In the genomic region with DNA sequence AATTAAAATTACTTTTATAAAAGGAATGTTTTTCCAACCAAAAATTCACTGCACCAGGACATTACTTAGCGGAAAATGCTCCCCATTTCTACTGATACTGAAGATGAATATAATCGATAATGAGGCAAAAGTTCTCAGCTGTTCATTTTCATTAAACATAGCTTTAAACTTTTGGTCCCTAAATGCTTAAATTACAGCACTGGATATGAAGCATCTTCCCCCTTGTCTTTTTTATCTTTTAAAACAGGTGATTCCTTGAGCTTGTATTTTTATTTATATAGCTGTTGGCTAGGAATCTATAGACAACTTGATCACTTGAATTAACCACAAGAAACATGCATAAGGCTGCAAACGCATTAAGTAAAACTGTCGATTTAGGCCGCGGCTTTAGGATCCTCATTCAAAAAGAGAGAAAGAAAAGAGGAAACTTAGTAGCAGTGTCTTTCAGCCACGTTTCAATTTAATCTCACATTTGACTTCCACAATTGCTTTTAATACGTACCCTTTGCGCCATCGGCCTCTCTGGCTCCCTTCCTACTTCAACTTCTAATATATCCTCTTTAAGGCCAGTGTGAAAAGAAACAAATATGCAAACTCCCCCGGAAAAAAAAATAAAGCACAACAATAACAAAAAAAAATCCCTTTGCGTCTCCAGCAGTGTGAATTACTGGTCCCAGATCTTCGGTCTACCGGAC, we compare ENCODE assay signal across 8 mouse cellular contexts. TPM values are rescaled to one million over a fixed set of nuclear protein-coding genes. Genes with fewer than 3 reads are reported as not detected.
A peak's percentile ranks its signal among the peaks of the same experiment; 100 is the strongest.
DNase-seq lines count a peak whose midpoint lies in the region; ATAC-seq and TF ChIP-seq lines count a peak whose summit lies in the region.

No protein-coding gene starts in this region.

- peak overlapping the region; percentile 81 for H3K4me2 ChIP-seq in embryonic facial prominence, embryonic 15.5 days (replicated peaks)
- H3K4me2 ChIP-seq in neural tube, embryonic 14.5 days (ENCODE audit: low read depth, low read length), result peak overlapping the region; percentile 96

- TF ChIP-seq POLR2A in liver, adult 2 months (IDR thresholded peaks at IDR 0.05; ENCODE audit: extremely low read depth, insufficient read depth, low read length), result no peak
- no peak for TF ChIP-seq POLR2A in thymus, adult 2 months (IDR thresholded peaks at IDR 0.05; ENCODE audit: control insufficient read depth, extremely low read depth, insufficient read depth, low read length, poor library complexity)

- peak overlapping the region; percentile 37; the same call in 1 of the 2 replicates for H3K9ac ChIP-seq in liver, adult 2 months (ENCODE audit: low read depth, low read length)
- peak overlapping the region; percentile 81 for H3K9ac ChIP-seq in embryonic facial prominence, embryonic 15.5 days
- H3K9ac ChIP-seq in neural tube, embryonic 14.5 days (replicated peaks; ENCODE audit: low read depth, low read length), result peak overlapping the region; percentile 99

- H3K36me3 ChIP-seq in liver, adult 2 months (ENCODE audit: control insufficient read depth, insufficient read depth, low read length), result no peaks in the 10 kb centered on the region
- no peaks in the 10 kb centered on the region for H3K36me3 ChIP-seq in embryonic facial prominence, embryonic 15.5 days
- H3K36me3 ChIP-seq in limb, embryonic 10.5 days, result peaks cover 26% of the 10 kb centered on the region
- H3K36me3 ChIP-seq in neural tube, embryonic 14.5 days (ENCODE audit: control insufficient read depth, insufficient read depth, low read length), result peaks cover 9% of the 10 kb centered on the region; the same call in 1 of the 2 replicates
- no peaks in the 10 kb centered on the region for H3K36me3 ChIP-seq in thymus, adult 2 months (ENCODE audit: control insufficient read depth, insufficient read depth, low read length)

- H3K79me2 ChIP-seq in liver, adult 2 months (ENCODE audit: control insufficient read depth, insufficient read depth, low read length), result 0 out of 2 replicates have a peak, but pooled peaks cover 5% of the 10 kb centered on the region

- no peak for ATAC-seq in embryonic facial prominence, embryonic 15.5 days (ENCODE audit: insufficient number of reproducible peaks, low FRiP score, low TSS enrichment, low read depth)
- no peak for ATAC-seq in neural tube, embryonic 14.5 days (ENCODE audit: low read depth)

- 2% methylated on average over 14 of the region's 14 CpGs for WGBS in liver, adult 2 months
- 6% methylated on average over 14 of the region's 14 CpGs for WGBS in embryonic facial prominence, embryonic 15.5 days
- under 1% methylated on average over 14 of the region's 14 CpGs for WGBS in limb, embryonic 10.5 days
- WGBS in neural tube, embryonic 14.5 days, result under 1% methylated on average over 14 of the region's 14 CpGs
- WGBS in thymus, adult 2 months, result 8% methylated on average over 14 of the region's 14 CpGs

- TF ChIP-seq CTCF in liver, adult 2 months (IDR thresholded peaks at IDR 0.05; ENCODE audit: low read depth, low read length), result no peak
- TF ChIP-seq CTCF in thymus, adult 2 months (IDR thresholded peaks at IDR 0.05; ENCODE audit: borderline replicate concordance, control insufficient read depth, extremely low read depth, insufficient read depth, low read length, poor library complexity), result no peak

- peak overlapping the region; percentile 71 for H3K4me3 ChIP-seq in liver, adult 2 months (ENCODE audit: insufficient read depth, low read depth, low read length)
- peak overlapping the region; percentile 64 for H3K4me3 ChIP-seq in embryonic facial prominence, embryonic 15.5 days (replicated peaks)
- H3K4me3 ChIP-seq in limb, embryonic 10.5 days, result peak overlapping the region; percentile 72
- peak overlapping the region; percentile 75 for H3K4me3 ChIP-seq in neural tube, embryonic 14.5 days (ENCODE audit: low read depth, low read length)
- H3K4me3 ChIP-seq in thymus, adult 2 months (ENCODE audit: control insufficient read depth, insufficient read depth, low read length), result no peak overlapping the region

- H3K27me3 ChIP-seq in liver, adult 2 months (ENCODE audit: control insufficient read depth, insufficient read depth, low read length), result no peaks in the 10 kb centered on the region
- peaks cover 7% of the 10 kb centered on the region for H3K27me3 ChIP-seq in embryonic facial prominence, embryonic 15.5 days
- peaks cover 35% of the 10 kb centered on the region; the same call in 1 of the 2 replicates for H3K27me3 ChIP-seq in limb, embryonic 10.5 days (ENCODE audit: low read depth, poor library complexity, severe bottlenecking)
- no peaks in the 10 kb centered on the region for H3K27me3 ChIP-seq in neural tube, embryonic 14.5 days (ENCODE audit: control insufficient read depth, insufficient read depth, low read length)
- H3K27me3 ChIP-seq in thymus, adult 2 months (ENCODE audit: control insufficient read depth, insufficient read depth, low read length), result peaks cover 14% of the 10 kb centered on the region; the same call in 1 of the 2 replicates

- no peaks in the 10 kb centered on the region for H3K9me3 ChIP-seq in embryonic facial prominence, embryonic 15.5 days (replicated peaks)
- H3K9me3 ChIP-seq in limb, embryonic 10.5 days (replicated peaks), result no peaks in the 10 kb centered on the region
- H3K9me3 ChIP-seq in neural tube, embryonic 14.5 days (ENCODE audit: control insufficient read depth, low read length), result no peaks in the 10 kb centered on the region

- H3K27ac ChIP-seq in liver, adult 2 months (replicated peaks; ENCODE audit: insufficient read depth, low read depth, low read length), result peak overlapping the region; percentile 51; the same call in 1 of the 2 replicates
- peak overlapping the region; percentile 97 for H3K27ac ChIP-seq in embryonic facial prominence, embryonic 15.5 days (replicated peaks)
- H3K27ac ChIP-seq in limb, embryonic 10.5 days, result peak overlapping the region; percentile 98
- peak overlapping the region; percentile 100 for H3K27ac ChIP-seq in neural tube, embryonic 14.5 days (ENCODE audit: low read depth, low read length)
- no peak overlapping the region; the same call in 1 of the 2 replicates for H3K27ac ChIP-seq in thymus, adult 2 months (ENCODE audit: control insufficient read depth, insufficient read depth, low read length)

- peak; percentile 32 for DNase-seq in liver, adult 2 months (ENCODE audit: extremely low read depth, low read depth, low spot score)
- DNase-seq in liver, result no peak
- DNase-seq in limb, embryonic 10.5 days (ENCODE audit: low spot score), result no peak
- DNase-seq in left cerebral cortex, adult 18-20 months (ENCODE audit: low spot score in 2 of 2), result no peak
- no peak for DNase-seq in thymus, adult 18-20 months
- no peak for DNase-seq in thymus, adult 2 months

- H3K4me1 ChIP-seq in liver, adult 2 months (ENCODE audit: control insufficient read depth, insufficient read depth, low read length), result peaks cover 7% of the 10 kb centered on the region; the same call in 1 of the 2 replicates
- H3K4me1 ChIP-seq in embryonic facial prominence, embryonic 15.5 days, result peaks cover 33% of the 10 kb centered on the region
- H3K4me1 ChIP-seq in limb, embryonic 10.5 days, result peaks cover 52% of the 10 kb centered on the region
- H3K4me1 ChIP-seq in neural tube, embryonic 14.5 days (ENCODE audit: control insufficient read depth, insufficient read depth, low read length), result peaks cover 9% of the 10 kb centered on the region
- no peaks in the 10 kb centered on the region for H3K4me1 ChIP-seq in thymus, adult 2 months (replicated peaks; ENCODE audit: control insufficient read depth, insufficient read depth, low read length)

RNA-seq across cellular contexts. Expression of gene Meis1, which starts 0.9 kb away (rescaled TPM):
- 4.8 and 6.1 TPM in 2 replicates for total RNA-seq in liver, adult 2 months (2014; rRNA removed)
- polyA plus RNA-seq in liver, adult 2 months (2012; rRNA removed), result 2.0 and 2.5 TPM in 2 replicates
- 48.3 and 52.1 TPM in 2 replicates for polyA plus RNA-seq in embryonic facial prominence, embryonic 15.5 days (2015; fragmentation: Nextera tagmentation; extraction: Ambion mirVana)
- 109 and 119 TPM in 2 replicates for polyA plus RNA-seq in limb, embryonic 10.5 days (2016; fragmentation: Nextera tagmentation; extraction: Ambion mirVana)
- 170 and 186 TPM in 2 replicates for polyA plus RNA-seq in neural tube, embryonic 14.5 days (2014; fragmentation: Nextera tagmentation; extraction: Ambion mirVana)
- 1 to 10 TPM; 5.2 to 7.9 TPM for total RNA-seq in left cerebral cortex, adult 18-20 months (2021)
- 4.6 and 6.6 TPM in 2 replicates for polyA plus RNA-seq in thymus, adult 2 months (2012; rRNA removed)

Comparison
In these comparisons a context has a peak if more than half of its experiments do, and no peak if none do; other contexts are left out.
1. H3K9ac ChIP-seq: peak in every context shown above with its lines; median percentile 99 in neural tube, embryonic 14.5 days; 81 in embryonic facial prominence, embryonic 15.5 days; 37 in liver, adult 2 months.